Mouse (Mus musculus): ENCODE data around the gene Gm266.
A peak's percentile ranks its signal among the peaks of the same experiment; 100 is the strongest.

Gene Gm266

GRCm38 (mm10) chr12:111451561-111451960 lies 34.1 kb downstream of the Gm266 start:
- no peak for DNase-seq

- DNase-seq, result no peak
Observed at GRCm38 (mm10) chr12:111450359-111450758, 35.3 kb downstream of the Gm266 start.

GRCm38 (mm10) chr12:111448931-111449705 lies 36.5 kb downstream of the Gm266 start:
- no peak for DNase-seq

GRCm38 (mm10) chr12:111447898-111448760 lies 37.5 kb downstream of the Gm266 start:
- DNase-seq, result no peak

GRCm38 (mm10) chr12:111447350-111447749 lies 38.3 kb downstream of the Gm266 start:
- DNase-seq, result no peak

GRCm38 (mm10) chr12:111446745-111447144 lies 38.9 kb downstream of the Gm266 start:
- no peak for DNase-seq

GRCm38 (mm10) chr12:111445890-111446613 lies 39.6 kb downstream of the Gm266 start:
- DNase-seq, result no peak

- DNase-seq, result no peak
Observed at GRCm38 (mm10) chr12:111445161-111445889, 40.3 kb downstream of the Gm266 start.

- DNase-seq, result no peak
Observed at GRCm38 (mm10) chr12:111443921-111444831, 41.4 kb downstream of the Gm266 start.

- DNase-seq, result no peak
Observed at GRCm38 (mm10) chr12:111443011-111443870, 42.4 kb downstream of the Gm266 start.

- no peak for DNase-seq
Observed at GRCm38 (mm10) chr12:111442309-111443010, 43.2 kb downstream of the Gm266 start, which contains the start of gene Tnfaip2. Tnfaip2 (plus strand) TSS chr12:111442469.

GRCm38 (mm10) chr12:111441523-111441922 lies 44.1 kb downstream of the Gm266 start:
- peak; percentile 41 for DNase-seq

GRCm38 (mm10) chr12:111440701-111441373 lies 44.8 kb downstream of the Gm266 start:
- no peak for DNase-seq

GRCm38 (mm10) chr12:111438850-111439249 lies 46.8 kb downstream of the Gm266 start:
- DNase-seq, result no peak

- DNase-seq, result no peak
Observed at GRCm38 (mm10) chr12:111437222-111437900, 48.3 kb downstream of the Gm266 start.

- DNase-seq, result peak; percentile 28
Observed at GRCm38 (mm10) chr12:111436640-111437039, 49.0 kb downstream of the Gm266 start.

GRCm38 (mm10) chr12:111436170-111436569 lies 49.5 kb downstream of the Gm266 start:
- no peak for DNase-seq

GRCm38 (mm10) chr12:111434745-111435327 lies 50.8 kb downstream of the Gm266 start:
- DNase-seq, result no peak

Data from right cerebral cortex, postnatal 14 days (tissue).